Mouse (Mus musculus) stomach, embryonic 15.5 days (tissue): ENCODE results near the gene Obp2a. TPM values are rescaled to one million over a fixed set of nuclear protein-coding genes. Genes with fewer than 3 reads are reported as not detected.
"Not testable (repeated sequence)": the region's sequence is repeated elsewhere in the genome, so short reads cannot be mapped to it uniquely, and the experiment has no call there.

Source experiments
- ATAC-seq: fragments of 200-750 bp; cut with Nextera tagmentation; 2 replicates; pipeline ENCODE4 v1.8.0; 2017; ENCODE audit warnings: low read depth, moderate number of reproducible peaks, moderate TSS enrichment; ENCODE audit not compliant: insufficient read depth, low FRiP score
- H3K27ac ChIP-seq: fragments of 300-500 bp; sonication (generic); 2 replicates; pipeline ENCODE4 v1.5.1; 2015; ENCODE audit warnings: mild to moderate bottlenecking, inconsistent platforms
- H3K27me3 ChIP-seq: fragments of 300-500 bp; sonication (generic); replicated peaks from 2 replicates; pipeline ENCODE4 v1.6.1; 2015; ENCODE audit warnings: inconsistent platforms
- H3K36me3 ChIP-seq: fragments of 300-500 bp; sonication (generic); 2 replicates; pipeline ENCODE4 v1.6.1; 2015; ENCODE audit warnings: inconsistent platforms
- H3K4me1 ChIP-seq: fragments of 300-500 bp; sonication (generic); 2 replicates; pipeline ENCODE4 v1.6.1; 2015; ENCODE audit warnings: inconsistent platforms
- H3K4me2 ChIP-seq: fragments of 300-500 bp; sonication (generic); 2 replicates; pipeline ENCODE4 v1.6.1; 2015; ENCODE audit warnings: mild to moderate bottlenecking, inconsistent platforms
- H3K4me3 ChIP-seq: fragments of 300-500 bp; sonication (generic); replicated peaks from 2 replicates; pipeline ENCODE4 v1.5.1; 2015; ENCODE audit warnings: inconsistent platforms
- H3K9ac ChIP-seq: fragments of 300-500 bp; sonication (generic); 2 replicates; pipeline ENCODE4 v1.6.1; 2015; ENCODE audit warnings: inconsistent platforms
- H3K9me3 ChIP-seq: fragments of 300-500 bp; sonication (generic); 2 replicates; pipeline ENCODE4 v1.6.1; 2016; ENCODE audit warnings: inconsistent platforms
- WGBS: fragments of 180-500 bp; shearing (Covaris S2); methylation state at CpG from one replicate; pipeline ENCODE4 v1.1.7; 2015; 5-methylcytosine and 5-hydroxymethylcytosine counted together
- polyA plus RNA-seq: library from polyadenylated mRNA; unstranded; fragments of >200 nt; fragmentation: Nextera tagmentation; extraction: Ambion mirVana; gene quantifications from 2 replicates; pipeline ENCODE4 v1.2.1, GENCODE M21; 2015

The Obp2a gene
- not detected in 2 replicates for polyA plus RNA-seq

GRCm38 (mm10) chr2:25699743-25700142, at the start of gene Obp2a:
Gene Obp2a (plus strand): TSS chr2:25700043.
- H3K4me1 ChIP-seq, ATAC-seq, H3K4me3 ChIP-seq, H3K4me2 ChIP-seq, H3K27ac ChIP-seq, H3K9me3 ChIP-seq, H3K36me3 ChIP-seq, H3K27me3 ChIP-seq, H3K9ac ChIP-seq: not testable (repeated sequence)
- WGBS: 63% methylated on average over 3 of the region's 3 CpGs

GRCm38 (mm10) chr2:25652902-25653301, 46.9 kb upstream of the Obp2a start, which contains the start of gene Lcn8:
Gene Lcn8 (plus strand): TSS chr2:25653120.
- 60% methylated on average over 2 of the region's 2 CpGs for WGBS
- H3K4me3 ChIP-seq: no peak within 1 kb of the TSS
- H3K27ac ChIP-seq: no peak within 1 kb of the TSS
- no peak within 1 kb of the TSS for H3K4me2 ChIP-seq
- H3K4me1 ChIP-seq: no peaks in the 10 kb centered on the region
- H3K9ac ChIP-seq: no peak within 1 kb of the TSS
- no peak for ATAC-seq
- H3K36me3 ChIP-seq: no peaks in the 10 kb centered on the region
- H3K9me3 ChIP-seq: no peaks in the 10 kb centered on the region
- no peaks in the 10 kb centered on the region for H3K27me3 ChIP-seq

GRCm38 (mm10) chr2:25654502-25654901, 45.3 kb upstream of the Obp2a start:
- Histone ChIP-seq H3K27me3 (no peaks in the 10 kb centered on the region), H3K9me3 (no peaks in the 10 kb centered on the region), H3K4me3 (no peak overlapping the region), H3K4me2 (no peak overlapping the region), H3K36me3 (no peaks in the 10 kb centered on the region), H3K27ac (no peak overlapping the region), H3K9ac (no peak overlapping the region), H3K4me1 (no peaks in the 10 kb centered on the region)
- whole genome bisulfite sequencing: 32% methylated on average over 1 of the region's 1 CpGs
- no peak for ATAC-seq

- Histone ChIP-seq H3K9me3 (no peaks in the 10 kb centered on the region), H3K9ac (no peak overlapping the region), H3K27me3 (no peaks in the 10 kb centered on the region), H3K4me1 (no peaks in the 10 kb centered on the region), H3K27ac (no peak overlapping the region), H3K4me3 (no peak overlapping the region), H3K36me3 (no peaks in the 10 kb centered on the region), H3K4me2 (no peak overlapping the region)
- WGBS: 85% methylated on average over 4 of the region's 4 CpGs
- no peak for ATAC-seq
Measured at GRCm38 (mm10) chr2:25656691-25657090, 43.2 kb upstream of the Obp2a start.

GRCm38 (mm10) chr2:25657246-25657645, 42.6 kb upstream of the Obp2a start:
- H3K9ac ChIP-seq: no peak overlapping the region
- H3K36me3 ChIP-seq: no peaks in the 10 kb centered on the region
- H3K9me3 ChIP-seq: no peaks in the 10 kb centered on the region
- H3K27ac ChIP-seq: no peak overlapping the region
- WGBS: 85% methylated on average over 4 of the region's 4 CpGs
- no peak overlapping the region for H3K4me3 ChIP-seq
- H3K27me3 ChIP-seq: no peaks in the 10 kb centered on the region
- H3K4me1 ChIP-seq: no peaks in the 10 kb centered on the region
- no peak for ATAC-seq
- no peak overlapping the region for H3K4me2 ChIP-seq

- Histone ChIP-seq H3K4me2 (no peak within 1 kb of the TSS), H3K9me3 (no peaks in the 10 kb centered on the region), H3K27me3 (no peaks in the 10 kb centered on the region), H3K4me1 (no peaks in the 10 kb centered on the region), H3K9ac (no peak within 1 kb of the TSS), H3K36me3 (no peaks in the 10 kb centered on the region), H3K4me3 (no peak within 1 kb of the TSS), H3K27ac (no peak within 1 kb of the TSS)
- ATAC-seq: no peak
Measured at GRCm38 (mm10) chr2:25657652-25658051, 42.2 kb upstream of the Obp2a start, which contains the start of gene Lcn5. Gene Lcn5 (plus strand): TSS chr2:25657952.

- no peaks in the 10 kb centered on the region for H3K36me3 ChIP-seq
- H3K27ac ChIP-seq: no peak overlapping the region
- H3K4me2 ChIP-seq: no peak overlapping the region
- no peaks in the 10 kb centered on the region for H3K9me3 ChIP-seq
- no peak overlapping the region for H3K9ac ChIP-seq
- no peaks in the 10 kb centered on the region for H3K4me1 ChIP-seq
- no peaks in the 10 kb centered on the region for H3K27me3 ChIP-seq
- H3K4me3 ChIP-seq: no peak overlapping the region
- 86% methylated on average over 8 of the region's 8 CpGs for WGBS
- ATAC-seq: no peak
Measured at GRCm38 (mm10) chr2:25660279-25660678, 39.6 kb upstream of the Obp2a start.

- WGBS: 79% methylated on average over 6 of the region's 6 CpGs
- H3K27ac ChIP-seq: no peak overlapping the region
- no peak for ATAC-seq
Measured at GRCm38 (mm10) chr2:25661245-25661970, 38.4 kb upstream of the Obp2a start.

GRCm38 (mm10) chr2:25663511-25663910, 36.3 kb upstream of the Obp2a start:
- Histone ChIP-seq H3K27ac (no peak overlapping the region), H3K4me1 (no peaks in the 10 kb centered on the region), H3K27me3 (no peaks in the 10 kb centered on the region), H3K4me2 (no peak overlapping the region), H3K36me3 (no peaks in the 10 kb centered on the region), H3K4me3 (no peak overlapping the region), H3K9me3 (no peaks in the 10 kb centered on the region), H3K9ac (no peak overlapping the region)
- WGBS: 71% methylated on average over 1 of the region's 1 CpGs
- ATAC-seq: no peak

More at GRCm38 (mm10) chr2:25661245-25661970, 38.4 kb upstream of the Obp2a start:
- Histone ChIP-seq H3K9ac (no peak overlapping the region), H3K36me3 (no peaks in the 10 kb centered on the region), H3K4me3 (no peak overlapping the region), H3K4me2 (no peak overlapping the region), H3K9me3 (no peaks in the 10 kb centered on the region), H3K4me1 (no peaks in the 10 kb centered on the region), H3K27me3 (no peaks in the 10 kb centered on the region)

GRCm38 (mm10) chr2:25664125-25664524, 35.7 kb upstream of the Obp2a start:
- no peak overlapping the region for H3K4me2 ChIP-seq
- H3K36me3 ChIP-seq: no peaks in the 10 kb centered on the region
- H3K27me3 ChIP-seq: no peaks in the 10 kb centered on the region
- no peak overlapping the region for H3K9ac ChIP-seq
- no peak overlapping the region for H3K4me3 ChIP-seq
- H3K9me3 ChIP-seq: no peaks in the 10 kb centered on the region
- no peak for ATAC-seq
- 82% methylated on average over 5 of the region's 5 CpGs for WGBS
- no peaks in the 10 kb centered on the region for H3K4me1 ChIP-seq
- no peak overlapping the region for H3K27ac ChIP-seq

- no peak for ATAC-seq
- H3K36me3 ChIP-seq: no peaks in the 10 kb centered on the region
- no peaks in the 10 kb centered on the region for H3K27me3 ChIP-seq
- no peak overlapping the region for H3K9ac ChIP-seq
- no peaks in the 10 kb centered on the region for H3K9me3 ChIP-seq
- no peaks in the 10 kb centered on the region for H3K4me1 ChIP-seq
- no peak overlapping the region for H3K4me2 ChIP-seq
- 65% methylated on average over 1 of the region's 1 CpGs for WGBS
- no peak overlapping the region for H3K27ac ChIP-seq
- no peak overlapping the region for H3K4me3 ChIP-seq
Measured at GRCm38 (mm10) chr2:25666516-25666915, 33.3 kb upstream of the Obp2a start.

GRCm38 (mm10) chr2:25676486-25676885, 23.4 kb upstream of the Obp2a start, which contains the start of gene Lcn6:
Gene Lcn6 (plus strand): TSS chr2:25676786.
- no peaks in the 10 kb centered on the region for H3K4me1 ChIP-seq
- no peaks in the 10 kb centered on the region for H3K27me3 ChIP-seq
- no peak within 1 kb of the TSS for H3K4me3 ChIP-seq
- no peak within 1 kb of the TSS for H3K9ac ChIP-seq
- no peak within 1 kb of the TSS for H3K27ac ChIP-seq
- no peaks in the 10 kb centered on the region for H3K9me3 ChIP-seq
- ATAC-seq: no peak
- H3K4me2 ChIP-seq: no peak within 1 kb of the TSS
- 72% methylated on average over 3 of the region's 3 CpGs for WGBS
- no peaks in the 10 kb centered on the region for H3K36me3 ChIP-seq
